Mouse (Mus musculus) cerebellum, postnatal 25 days (tissue): ENCODE data around the gene Hacd3.
"Not testable (repeated sequence)": the region's sequence is repeated elsewhere in the genome, so short reads cannot be mapped to it uniquely, and the experiment has no call there.

Source experiments
- DNase-seq, 2 experiments: peaks; one replicate each; pipeline ENCODE4 v3.0.0; 2021; ENCODE audit warnings: mixed read lengths in 2 of 2

Gene Hacd3

DNA sequence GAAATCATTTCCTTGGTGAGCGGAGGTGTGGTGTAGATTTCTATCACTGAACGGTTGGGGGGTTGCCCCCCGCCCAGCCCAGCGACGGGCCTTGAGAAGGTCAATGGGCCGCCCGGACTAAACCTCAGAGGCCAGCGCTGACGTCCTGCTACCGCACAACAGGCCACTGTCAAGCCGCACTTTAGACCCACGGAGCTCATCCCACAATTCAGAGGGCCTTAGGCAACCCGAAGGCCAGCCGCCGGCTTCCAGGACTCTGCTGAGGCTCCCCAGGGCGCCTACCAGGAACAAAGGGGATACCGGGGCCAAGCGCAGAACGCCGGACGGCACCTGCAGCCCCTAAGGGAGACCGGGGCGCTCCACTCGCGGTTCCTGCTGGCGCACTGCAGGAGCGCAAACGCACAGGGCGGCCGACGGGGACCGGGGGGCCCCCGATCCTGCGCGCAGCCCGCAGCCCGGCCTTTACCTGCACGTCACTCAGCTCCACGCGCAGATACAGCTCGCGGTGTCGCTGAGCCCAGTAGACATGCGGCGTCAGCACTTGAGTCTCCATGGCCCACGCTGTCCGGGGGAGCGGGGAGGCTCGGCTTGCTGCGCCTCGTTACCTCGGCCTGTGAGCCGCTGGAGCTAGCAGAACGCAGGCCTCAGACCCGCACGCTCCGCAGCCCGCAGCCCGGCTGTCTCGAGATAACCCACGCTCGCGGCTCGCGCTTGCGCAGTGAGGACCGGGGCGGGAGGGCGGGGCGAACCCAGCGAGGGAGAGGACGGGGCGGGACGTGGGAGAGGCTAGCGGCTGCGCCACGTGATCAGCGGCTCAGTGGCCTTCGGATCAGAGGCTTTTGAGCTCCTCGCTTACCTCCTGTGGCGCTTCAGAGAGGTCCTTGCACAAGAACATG is at the start of gene Hacd3:
TSS of gene Hacd3 (minus strand) at position 703 of the 896 bp plus-strand sequence.
- peak; percentile 92 to 96 for DNase-seq

DNA sequence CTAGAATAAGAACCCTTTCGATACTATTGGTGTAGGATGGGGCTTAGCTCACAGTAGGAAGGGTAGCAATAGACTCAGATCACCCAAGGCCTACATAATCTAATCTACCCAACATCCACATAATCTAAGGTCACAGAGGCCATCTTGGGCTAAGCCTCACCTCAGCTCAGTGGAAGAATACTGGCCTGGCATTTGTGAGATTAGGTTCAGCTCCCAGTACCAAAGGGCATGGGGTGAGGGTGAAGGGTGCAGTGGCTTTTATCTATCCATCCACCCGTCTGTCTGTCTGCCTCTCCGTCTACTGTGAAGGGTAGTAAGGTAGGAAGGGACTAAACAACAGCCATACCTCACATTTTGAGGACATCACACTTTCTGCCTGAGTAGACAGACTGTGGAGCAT is 49.1 kb upstream of the Hacd3 start:
- DNase-seq: no peak

DNA sequence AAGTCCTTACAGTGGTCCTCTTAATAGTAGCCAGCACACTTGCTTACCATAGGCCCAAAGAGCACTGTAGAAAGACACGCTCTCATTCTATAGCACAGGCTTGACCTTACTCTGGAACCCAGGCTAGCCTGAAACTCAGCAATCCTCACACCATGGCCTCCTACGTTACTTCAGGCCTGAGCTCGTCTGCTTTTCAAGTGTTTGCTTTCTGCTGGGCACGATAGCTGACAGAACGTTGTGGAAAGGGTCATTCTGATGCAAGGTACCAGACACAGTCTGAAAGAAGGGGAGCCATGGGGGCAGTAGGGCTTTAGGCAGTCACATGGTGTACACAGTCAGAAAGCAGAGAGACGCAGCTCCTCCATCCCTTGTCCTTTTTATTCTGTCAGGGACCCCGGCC is 42.8 kb upstream of the Hacd3 start:
- no peak for DNase-seq

DNA sequence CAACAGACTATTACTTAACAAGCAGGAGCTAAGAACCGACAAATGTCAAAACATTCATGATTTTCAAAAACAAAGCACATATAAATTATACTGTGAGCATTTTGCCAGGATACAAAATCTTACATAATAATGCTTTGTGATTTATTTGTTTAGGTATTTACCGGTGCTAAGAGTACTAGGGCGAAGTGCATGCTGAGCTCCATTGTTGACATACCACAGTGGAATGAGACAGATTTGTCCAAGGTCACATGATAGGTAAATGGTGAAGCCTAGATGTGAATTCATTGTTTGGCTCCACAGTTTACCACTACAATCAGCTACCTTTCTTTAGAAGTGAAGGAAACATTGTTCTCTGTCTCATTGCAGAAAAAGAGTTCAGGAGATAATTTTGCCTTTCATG is 29.5 kb upstream of the Hacd3 start:
- no peak for DNase-seq

DNA sequence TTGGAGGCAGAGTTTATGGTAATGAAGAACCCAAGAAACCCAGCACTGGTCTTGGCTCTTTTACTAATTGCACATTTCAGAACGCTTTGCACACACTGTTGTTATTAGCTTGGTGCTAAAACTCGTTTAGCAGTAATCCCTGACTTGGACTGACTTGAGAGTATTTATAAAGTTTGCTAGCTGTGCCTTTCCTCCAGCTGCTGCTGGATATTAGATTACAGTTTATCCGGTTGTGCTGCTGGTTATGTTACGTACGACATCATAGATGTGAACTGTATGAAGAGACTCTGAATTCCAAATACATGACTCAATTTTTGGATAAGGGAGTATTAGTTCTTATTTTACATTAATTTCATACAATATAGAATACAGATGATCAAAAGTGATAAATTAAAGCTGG is 27.9 kb upstream of the Hacd3 start:
- no peak for DNase-seq

DNA sequence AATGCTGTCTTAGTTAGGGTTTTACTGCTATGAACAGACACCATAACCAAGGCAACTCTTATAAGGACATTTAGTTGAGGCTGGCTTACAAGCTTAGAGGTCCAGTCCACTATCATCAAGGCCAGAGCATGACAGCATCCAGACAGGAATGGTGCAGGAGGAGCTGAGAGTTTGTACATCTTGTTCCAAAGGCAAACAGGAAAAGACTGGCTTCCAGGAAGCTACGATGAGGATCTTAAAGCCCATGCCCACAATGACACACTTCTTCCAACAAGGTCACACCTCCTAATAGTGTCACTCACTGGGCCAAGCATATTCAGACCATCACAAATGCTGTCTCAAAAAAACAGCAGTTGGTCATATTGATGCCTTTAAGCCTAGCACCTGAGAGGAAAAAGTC is 25.5 kb upstream of the Hacd3 start:
- DNase-seq: no peak

DNA sequence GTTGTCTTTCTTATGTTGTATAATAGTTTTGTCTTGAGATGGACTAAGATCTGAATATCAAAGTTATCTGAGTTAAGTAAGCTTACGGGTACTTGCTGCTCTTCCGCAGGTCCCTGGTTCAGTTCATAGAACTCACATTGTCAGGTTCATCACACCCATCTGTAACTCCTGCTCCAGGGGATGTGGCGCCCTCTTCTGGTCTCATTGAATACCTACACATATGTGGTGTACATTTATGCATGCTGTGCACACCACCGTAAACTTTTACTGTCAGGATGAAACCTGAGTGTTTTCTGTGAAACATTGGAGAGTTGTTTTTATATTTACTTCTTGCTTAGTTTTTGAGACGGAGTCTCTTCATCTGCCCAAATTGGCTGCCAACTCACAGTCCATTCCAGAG is 19.9 kb upstream of the Hacd3 start:
- no peak for DNase-seq

DNA sequence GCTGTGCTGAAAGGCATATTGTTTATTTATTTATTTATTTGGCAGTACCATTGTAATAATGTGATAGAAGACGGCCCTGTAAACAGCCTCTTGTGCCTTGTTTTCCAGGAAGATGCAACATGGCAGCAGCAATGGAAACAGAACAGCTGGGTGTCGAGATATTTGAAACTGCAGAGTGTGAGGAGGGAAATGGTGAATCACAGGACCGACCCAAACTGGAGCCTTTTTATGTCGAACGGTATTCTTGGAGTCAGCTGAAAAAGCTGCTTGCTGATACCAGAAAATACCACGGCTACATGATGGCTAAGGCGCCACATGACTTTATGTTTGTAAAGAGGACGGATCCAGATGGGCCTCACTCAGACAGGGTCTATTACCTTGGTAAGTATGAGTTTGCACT is 15.4 kb upstream of the Hacd3 start:
- no peak for DNase-seq

DNA sequence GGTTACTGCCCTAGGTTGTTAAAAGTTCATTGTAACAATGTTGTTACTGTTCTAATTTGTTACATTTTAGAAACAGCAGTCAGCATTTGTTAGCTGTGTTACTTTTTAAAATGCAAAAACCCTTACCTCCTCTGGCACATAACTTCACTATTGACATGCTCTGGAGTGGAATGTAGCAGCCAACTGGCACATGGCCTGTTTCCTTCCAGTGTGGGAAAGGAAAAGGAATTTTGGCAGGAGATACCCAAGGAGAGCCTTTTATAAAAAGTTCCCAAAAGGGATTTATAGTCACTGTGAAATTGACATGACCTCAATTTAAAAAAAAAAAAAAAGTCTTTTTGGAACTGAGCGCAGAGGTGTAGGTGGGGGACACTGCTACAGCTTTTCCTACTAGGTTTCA is 15.0 kb upstream of the Hacd3 start:
- DNase-seq: peak in 1 of 2 experiments; percentile 40

DNA sequence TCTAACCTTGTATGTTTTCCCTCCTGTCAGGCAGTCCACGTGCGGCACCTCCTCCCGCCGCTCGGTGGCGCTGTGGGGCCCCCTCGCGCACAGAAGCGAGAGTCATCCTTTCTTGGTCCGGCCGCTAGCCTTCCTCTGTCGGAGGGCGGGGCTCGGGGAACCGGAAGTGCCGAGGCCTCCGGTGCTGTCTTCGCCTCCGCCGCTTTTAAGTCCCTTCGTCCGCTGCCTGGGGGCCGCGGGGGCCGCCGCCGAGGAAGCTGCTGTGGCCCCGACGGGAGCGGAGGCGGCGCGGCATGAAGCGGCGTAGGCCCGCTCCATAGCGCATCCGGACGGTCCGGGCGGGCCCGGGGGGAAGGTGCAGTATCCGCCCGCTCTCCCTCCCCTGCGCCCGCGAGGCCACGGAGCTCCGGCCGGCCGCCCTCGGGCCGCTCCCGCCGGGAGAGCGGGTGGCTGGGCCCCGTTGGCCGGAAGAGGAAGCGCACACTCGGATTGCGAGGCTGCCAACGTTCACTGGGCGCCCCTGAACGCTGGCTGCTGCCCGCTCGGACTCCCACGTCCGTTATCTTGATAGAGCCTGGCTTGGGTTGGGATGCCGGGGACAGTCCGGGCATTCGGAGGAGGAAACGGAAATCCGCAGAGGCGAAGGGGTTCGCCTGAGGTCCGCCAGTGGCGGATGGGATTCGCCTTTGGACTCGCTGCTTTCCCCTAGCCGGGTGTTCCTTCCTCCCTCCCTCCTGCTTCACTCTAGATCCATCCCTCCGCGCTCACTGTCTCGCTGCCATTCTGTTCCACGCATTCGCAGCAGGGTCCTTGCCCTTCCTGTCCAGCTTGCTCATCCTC is 11.0 kb upstream of the Hacd3 start, which contains the start of gene Dpp8:
TSS of gene Dpp8 (plus strand) at position 146 of the 840 bp plus-strand sequence.
- DNase-seq: peak; percentile 96 to 98

DNA sequence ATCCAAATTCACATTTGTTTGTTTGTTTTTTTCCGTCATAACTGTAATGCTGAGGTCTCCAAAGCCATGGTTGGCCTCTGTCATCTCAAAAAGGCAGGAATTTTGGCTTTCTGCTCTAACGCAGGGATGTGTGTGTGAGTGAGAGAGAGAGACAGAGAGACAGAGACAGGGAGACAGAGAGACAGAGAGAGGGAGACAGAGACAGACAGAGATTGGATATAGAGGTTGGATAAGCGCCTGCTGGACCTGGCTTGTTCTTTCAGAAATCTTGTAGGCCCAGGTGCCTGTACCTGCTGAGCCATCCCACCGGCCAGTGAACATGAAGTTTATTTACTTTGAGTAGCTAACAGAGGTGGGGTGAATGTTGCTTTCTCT is 10.4 kb upstream of the Hacd3 start:
- DNase-seq: no peak

DNA sequence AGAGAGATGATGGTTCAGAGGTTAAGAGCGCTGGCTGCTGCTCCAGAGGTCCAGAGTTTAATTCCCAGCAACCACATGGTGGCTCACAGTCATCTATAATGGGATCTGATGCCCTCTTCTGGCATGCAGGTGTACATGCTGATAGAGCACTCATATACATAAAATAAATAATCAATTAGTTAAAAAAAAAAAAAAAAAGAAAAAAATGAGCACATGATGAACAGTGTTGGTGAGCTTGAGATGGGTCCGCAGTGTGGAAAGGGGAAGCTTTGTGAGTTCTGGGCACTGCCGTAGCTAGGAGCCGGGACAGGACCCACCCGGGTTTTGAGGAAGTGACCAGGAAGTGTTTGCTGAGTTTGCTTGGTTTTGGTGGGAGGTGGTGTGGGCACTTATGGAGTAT is 9.9 kb upstream of the Hacd3 start:
- DNase-seq: not testable (repeated sequence)

DNA sequence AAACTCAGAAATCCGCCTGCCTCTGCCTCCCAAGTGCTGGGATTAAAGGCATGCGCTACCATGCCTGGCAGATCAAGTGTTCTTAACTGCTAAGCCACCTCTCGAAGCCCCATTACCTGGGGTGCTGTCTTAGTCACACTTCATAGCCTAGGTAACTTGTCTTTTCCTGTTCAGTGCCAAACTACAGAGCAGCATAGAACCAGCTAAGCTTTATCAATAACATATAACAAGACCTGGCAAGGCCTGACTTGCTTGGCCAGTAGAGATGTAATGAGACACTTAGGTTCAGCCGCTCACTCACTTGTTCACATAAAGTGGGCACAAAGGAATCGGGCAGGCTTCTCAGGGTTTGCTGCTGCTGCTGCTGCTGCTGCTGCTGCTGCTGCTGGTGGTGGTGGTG is 6.8 kb upstream of the Hacd3 start:
- no peak for DNase-seq

DNA sequence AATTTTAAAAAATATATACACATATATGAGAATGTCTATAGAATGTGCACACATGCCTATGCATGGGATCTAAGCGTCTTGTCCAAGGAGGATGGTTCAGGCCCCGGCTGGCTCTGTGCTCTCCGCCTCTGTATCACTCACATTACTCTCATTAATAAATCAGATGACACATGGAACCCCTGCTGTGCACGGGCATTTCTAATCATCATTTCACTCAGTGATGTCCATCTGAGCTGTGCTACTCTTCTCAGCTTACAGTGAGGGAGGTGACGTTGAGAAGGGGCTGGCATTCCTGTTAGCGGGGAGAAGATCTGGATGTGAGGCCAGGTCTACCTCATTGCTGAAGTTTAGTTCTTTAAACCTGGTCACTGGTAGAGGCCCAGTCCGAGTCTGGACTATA is 5.7 kb upstream of the Hacd3 start:
- no peak for DNase-seq

DNA sequence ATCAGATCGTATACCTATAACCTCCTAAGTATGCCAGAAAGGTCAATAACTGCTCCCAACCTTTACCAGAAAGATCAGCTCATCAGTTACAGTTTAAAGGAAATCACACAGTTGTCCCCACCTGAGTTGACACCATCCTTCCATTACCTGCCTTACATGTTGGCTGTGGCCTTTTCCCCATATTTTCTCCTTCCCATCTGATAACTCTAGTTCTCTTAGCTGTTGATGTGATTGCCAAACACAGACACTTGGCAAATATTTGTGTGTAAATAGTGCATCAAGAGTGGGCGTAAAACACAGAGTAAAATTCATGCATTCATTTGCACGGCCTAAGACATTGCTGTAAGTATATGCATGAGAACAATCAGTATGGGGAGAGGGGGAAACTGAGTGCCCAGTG is 2.0 kb upstream of the Hacd3 start:
- DNase-seq: no peak

DNA sequence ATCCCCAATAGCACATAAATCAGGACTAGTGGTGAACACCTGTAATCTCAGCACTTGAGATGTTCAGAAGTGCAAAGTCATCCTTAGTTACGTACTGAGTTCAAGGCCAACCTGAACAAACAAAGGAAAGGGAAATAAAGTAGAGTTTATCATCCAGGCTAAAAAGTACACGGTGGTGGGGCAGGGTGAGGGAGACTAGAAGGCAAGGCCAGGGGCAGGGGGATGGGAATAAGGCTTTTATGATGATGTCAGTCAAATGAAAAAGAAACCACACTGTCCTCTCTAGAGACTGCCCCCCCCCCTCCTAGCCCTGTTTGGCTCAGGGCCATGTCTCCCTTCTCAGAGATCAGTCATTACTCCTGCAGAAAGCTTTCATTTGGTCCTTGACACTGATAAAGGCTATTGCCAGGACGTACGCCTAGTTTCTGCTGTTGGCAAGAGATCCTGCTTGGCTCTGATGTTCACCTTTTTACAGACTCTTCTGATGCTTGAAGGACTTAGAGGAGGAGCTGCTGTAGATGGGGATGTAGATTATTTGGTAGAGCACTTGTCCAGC is 1.2 kb upstream of the Hacd3 start:
- DNase-seq: no peak

DNA sequence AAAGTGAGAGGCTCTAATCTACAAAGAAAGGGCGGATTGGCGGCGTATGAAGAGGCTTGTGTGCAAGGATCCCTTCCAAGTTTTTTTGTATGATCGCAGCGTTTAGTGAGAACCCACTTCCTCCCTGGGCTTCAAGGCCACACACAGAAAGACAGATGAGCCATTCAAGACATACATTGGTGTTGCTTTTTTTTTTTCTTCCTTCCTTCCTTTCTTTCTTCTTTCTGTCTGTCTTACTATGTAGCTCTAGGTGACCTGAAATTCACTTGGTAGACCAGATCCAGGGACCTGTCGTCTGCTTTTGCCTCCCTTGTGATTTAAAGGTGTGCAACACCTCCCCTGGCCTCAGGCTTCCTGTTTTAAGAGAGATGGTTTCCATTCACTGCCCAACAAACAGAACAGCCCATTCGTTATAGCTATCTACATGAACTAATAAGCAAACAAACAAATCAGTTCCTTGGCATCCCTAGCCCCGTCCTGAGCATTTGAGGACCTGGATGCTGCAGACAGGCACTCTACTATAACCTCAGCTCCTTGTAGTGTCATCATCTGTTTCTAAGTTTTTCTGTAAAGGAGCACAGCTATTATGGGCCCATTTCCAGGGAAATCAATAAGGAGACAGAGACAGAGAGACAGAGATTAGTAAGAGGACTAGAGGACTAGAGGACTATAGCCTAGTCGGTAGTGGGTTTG is 540 bp upstream of the Hacd3 start:
- DNase-seq: no peak

DNA sequence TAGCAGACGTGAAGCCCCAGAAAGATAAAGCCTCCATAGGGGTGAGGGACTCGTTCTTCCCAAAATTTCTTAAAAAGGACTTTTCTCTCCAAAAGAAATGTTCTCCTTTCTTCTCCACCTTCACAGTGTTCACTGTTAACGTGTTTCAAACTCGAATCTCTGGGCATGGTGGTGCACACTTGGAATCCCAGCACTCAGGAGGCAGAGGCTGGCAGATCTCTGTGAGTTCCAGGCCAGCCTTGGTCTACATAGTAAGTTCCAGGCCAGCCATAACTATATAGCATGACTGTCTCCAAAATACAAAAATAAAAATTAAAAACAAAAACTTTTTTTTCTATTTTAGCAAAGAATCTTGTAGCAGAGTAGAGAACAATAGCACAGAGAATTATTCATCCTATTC is 1.4 kb downstream of the Hacd3 start:
- DNase-seq: no peak

DNA sequence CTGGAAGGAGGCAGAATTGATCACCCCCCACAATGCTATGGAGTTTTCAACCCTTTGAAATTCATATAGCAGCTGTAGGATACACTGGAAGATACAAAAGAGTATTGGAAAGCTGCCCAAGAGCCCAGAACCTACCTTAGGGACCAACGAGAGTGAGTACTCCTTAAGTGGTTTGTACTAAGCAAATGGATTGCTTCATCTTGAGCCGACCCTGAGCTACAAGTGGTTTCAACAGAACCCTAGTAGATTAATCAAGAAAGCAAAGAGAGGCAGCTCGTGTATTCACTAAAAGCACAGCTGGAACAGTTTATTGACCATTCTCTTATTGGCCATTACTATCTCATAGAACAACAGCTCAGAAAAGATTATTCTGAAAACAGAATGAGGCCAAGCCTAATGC is 2.3 kb downstream of the Hacd3 start:
- DNase-seq: no peak

DNA sequence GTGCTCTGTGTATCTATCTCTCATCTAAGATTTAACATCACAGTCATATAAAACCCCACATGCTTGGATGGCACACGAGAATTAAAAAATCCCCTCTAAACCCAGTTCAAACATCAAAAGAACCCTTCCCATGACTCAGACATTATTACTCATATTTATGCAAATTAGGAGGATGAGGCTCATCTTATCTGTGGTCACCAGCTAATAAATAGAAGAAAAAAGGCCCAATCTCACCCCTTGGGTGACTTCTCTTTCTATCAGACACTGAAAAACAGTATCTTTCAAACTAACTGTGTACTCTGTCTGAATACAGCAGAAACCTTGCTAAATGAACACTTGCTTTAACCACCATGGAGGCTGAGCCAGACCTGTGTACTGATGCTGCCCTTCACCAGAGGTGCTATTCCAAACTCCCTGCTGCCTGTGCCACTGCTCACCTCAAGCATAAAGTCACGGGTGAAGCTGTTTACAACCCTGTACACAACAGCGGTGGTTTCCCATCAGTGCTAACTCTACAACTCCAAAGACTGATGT is 2.8 kb downstream of the Hacd3 start:
- no peak for DNase-seq

DNA sequence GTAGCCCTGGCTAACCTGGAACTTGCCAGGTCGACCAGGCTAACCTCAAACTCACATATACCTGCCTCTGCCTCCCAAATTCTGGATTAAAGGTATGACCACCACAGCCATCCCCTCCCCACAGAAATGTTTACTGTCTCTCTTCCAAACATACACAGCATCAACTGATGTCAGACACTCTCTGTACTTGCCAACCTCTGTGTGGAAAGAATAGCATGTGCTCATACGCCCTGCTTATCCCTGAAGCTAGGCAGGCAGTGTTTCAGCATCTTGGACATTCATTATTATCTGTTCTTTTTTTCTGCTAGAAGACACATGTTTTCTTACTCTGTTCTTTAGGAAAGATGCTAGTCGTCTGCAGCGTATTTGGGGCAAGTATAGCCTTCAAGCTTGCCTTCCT is 3.6 kb downstream of the Hacd3 start:
- DNase-seq: no peak

DNA sequence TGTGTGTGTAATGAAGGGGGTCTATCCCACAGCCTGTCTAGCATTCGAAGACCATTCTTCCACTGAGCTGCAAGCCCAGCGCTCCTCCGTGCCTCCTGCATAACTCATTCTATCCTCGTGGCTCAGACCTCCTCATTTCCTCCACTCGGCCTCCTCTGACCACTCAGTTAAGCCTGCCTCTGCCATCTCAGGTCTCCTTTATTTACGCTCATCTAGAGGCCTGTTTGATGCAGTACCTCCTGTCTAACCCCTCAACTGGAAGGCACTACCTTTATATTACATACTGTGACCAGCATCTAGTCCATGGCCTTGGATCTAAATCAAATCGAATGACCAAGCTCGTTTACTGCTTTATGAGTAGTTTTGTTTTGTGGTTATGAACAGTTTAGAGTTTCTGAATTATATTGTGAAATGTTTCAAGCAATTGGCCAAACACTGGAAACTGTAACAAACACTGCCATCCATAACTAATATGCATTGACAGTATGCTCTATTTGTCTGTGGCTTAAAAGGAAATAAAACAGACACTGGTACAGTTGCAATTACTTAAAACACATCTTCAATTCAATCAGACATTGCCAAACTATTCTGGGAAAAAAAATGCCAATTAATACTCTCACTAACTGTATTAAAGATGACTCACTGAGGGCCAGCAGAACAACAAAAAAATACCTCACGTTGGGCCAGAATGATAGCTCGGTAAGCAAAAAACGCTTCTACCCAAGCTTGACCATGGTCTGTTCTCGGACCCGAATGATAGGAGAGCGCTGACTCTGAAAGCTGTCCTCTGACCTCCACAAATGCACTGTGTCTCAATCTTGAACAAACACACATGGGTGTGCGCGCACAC is 4.3 kb downstream of the Hacd3 start:
- no peak for DNase-seq
